Mouse (Mus musculus) cerebellum, adult 11-12 months (tissue): ENCODE measurements around the gene Wfs1.
"Not testable (repeated sequence)": the region's sequence is repeated elsewhere in the genome, so short reads cannot be mapped to it uniquely, and the experiment has no call there.

Source experiments
- DNase-seq: peaks from one replicate; pipeline ENCODE4 v3.0.0; 2022

Wfs1 gene

DNA sequence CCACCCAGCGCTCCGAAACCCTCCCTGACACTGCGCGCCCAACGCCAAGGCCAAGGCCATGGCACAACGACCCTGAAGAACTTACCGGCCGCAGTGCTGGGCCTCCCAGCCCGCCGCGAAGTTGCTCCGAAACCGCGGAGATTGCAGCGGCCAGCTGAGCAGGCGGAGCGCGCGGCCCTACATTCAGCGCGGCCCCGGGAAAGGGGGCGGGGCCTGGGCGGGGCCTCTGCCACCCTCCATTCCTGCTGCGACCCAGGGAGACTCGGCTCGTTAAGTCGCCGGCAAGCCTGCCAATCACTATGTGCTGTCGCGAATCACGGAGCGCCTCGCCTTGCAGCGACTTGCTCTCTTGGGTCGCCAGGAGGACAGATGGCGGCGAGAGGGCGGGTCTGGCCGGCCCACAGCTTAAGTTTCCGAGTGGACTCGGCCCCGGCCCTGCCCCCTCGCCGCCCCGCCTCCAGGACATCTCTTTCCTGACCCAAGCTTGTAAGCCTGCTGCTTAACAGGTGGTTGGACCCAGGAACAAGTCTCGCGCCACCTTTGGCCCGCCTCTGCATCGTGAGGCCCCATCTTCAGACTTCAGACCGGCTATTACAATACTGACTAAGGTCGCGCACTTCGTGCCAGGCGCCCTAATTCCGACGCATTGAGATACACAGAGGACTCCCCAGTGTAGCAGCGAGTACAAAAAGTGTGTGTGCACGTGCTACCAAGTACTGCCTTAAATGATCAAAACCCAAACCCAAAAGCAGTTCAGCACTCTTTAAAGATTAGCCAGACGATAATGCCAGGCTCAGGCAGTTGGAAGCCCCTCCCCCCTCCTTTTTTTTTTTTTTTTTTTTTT, at the start of gene Wfs1:
Wfs1 (minus strand) TSS at position 425 of the 844 bp plus-strand sequence.
- peak; percentile 97 for DNase-seq

DNA sequence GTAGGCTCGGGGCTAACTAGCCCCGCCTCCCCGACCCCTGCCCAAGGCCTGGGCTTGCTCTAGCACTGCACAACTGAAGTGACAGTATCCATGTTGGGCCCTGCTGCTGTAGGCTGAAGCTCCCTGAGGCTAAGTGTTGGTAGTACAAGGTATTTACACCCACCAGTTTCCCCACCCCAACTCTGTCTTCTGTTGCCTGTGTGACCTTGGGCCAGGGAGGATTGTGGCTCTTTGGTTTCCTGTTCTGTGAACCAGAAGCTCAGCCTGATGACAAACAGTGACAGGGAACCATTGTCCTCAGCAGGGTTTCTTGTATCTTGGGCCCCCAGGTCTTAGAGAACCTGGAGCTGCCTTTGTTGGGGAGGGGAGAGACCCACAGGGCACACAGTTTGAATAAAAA, 47.9 kb upstream of the Wfs1 start:
- no peak for DNase-seq

DNA sequence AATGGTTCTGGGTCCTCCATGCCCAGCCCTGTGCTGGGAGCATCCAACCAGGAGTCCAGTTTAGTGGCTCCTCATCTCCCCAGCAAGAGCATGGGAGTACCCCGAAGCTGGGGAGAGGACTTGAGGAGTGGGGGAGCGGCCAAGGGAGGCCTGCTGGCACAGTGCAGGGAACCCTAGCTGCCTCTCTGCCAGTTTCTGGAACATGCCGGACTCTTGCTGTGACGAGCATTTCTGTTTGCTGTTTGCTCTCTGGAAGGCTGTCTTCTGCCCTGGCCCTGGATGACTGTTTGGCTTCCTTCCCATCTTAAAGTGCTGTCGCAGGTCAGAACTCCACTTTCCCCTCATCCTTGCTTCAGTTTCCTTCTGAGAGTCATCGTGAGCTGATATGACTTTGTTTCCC, 46.9 kb upstream of the Wfs1 start:
- DNase-seq: peak; percentile 41

DNA sequence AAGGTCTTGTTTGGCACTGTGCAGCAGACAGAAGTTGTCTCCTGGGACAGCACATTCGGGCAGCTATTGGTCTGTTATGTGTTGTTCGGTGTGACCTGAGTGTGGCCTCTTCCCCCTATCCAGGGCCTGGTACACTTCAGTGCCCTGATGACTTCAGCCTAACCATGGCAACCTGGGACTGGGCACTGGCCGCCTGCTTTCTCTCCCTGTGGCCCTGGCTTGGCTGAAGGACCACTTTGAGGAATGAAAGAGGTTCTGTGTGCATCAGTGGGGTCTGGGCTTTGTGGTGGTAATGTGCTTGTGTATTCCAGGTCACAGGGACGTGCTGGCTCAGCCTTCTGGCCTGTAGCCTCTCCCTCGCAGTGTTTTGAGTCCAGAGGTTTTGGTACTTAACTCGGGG, 46.2 kb upstream of the Wfs1 start:
- peak; percentile 50 for DNase-seq

DNA sequence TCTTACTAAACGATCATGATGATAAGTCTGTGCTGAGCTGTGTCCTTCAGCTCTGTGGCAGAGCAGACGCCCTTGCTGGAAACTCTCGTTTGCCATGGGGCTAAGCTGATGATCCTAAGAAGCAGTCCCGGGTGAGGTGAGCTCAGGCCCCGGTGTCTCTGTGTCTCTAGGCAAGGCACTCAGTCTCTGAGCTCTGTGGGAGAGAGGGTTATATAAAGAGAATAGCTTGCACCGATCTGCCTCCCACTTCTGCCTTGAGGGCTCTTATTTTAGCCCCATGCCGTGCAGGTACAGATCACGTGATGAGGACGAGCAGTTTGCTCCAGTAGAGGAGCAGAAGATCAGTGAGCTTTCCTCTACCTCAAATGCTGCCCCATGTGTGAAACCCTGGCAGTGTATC, 41.7 kb upstream of the Wfs1 start:
- DNase-seq: no peak

DNA sequence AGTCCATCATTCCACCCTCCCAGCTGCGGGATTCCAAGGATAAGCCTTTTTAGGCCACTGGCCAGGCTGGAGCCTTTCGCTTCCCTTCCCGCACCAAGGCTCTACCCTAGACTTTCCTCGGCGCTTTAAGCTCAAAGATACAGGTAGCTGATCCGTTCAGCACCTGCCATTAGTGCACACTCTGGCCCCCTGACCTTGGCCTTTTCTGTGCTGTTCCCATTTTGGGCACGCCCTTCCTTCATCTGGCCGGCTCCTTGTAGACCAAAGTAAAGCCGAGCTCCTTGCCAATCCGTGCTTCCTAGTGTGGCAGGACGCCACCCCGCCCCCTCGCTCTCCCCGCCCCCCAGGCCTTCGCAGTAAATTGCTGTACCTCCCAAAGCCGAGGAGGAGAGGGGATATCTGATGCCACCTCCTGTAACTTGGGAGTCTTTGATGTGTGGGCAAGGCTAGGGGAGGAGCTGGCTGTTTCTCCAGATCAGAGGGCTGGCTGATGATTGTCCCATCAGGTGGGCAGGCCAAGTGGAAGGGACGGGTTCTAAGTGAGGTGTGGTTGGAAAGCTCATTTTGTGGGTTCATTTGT, 40.4 kb upstream of the Wfs1 start:
- peak; percentile 21 for DNase-seq

DNA sequence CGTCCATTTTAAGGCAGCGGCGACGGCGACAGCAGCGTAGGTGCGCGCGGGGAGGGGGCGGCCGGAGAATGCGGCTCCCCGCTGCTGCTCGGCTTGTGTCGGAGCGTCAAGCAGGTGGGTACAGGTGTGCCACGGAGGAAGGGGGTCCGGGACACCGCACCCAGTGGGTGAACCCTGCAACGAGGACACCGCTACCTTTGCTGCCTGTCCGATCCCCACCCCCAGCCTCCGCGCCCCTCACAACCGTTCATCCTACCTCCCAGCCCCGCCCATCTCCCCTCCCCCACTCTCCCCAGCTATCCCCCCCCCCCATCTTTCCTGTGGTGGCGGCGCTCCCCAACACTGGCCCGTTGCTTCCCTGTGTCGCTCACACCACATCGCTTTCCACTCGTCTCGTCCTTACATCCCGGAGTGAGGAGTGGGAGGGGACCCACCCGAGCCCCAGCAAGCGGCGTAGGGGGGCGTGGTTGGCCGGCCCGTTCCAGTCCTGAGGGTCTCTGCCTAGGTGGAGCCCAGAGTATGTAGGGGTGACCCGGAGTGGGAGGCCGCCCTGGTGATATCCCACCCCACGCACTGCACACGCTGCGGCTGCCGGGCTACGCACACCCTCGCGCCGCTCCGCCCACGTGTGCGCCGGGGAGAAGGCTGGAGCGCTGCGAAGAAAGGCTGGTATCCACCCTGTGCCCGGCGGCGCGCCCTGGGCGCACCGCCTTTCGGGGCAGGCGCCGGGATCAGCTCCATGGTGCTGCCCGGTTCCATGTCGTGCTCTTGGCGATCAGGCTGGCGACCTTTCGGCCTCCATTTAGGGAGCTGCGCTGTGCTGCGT, 39.7 kb upstream of the Wfs1 start:
- peak; percentile 43 for DNase-seq

DNA sequence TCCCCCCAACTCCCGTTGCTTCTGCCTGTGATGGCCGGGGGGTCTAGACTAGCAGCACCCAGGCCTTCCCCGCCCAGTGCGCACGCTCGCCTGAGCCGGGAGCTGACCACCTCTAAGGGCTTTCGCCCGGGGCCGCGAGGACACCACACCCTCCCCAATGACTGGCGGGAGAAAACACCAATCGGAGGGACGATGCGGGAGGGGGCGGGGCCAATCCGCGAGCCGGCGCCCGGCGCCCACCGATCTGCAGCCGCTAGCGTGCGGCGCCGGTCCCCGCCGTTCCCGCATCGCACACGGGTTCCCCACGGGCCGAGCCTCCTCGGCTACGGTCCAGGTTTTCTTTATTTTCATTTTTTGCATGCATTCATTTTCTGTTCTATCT, 39.1 kb upstream of the Wfs1 start:
- peak; percentile 82 for DNase-seq

DNA sequence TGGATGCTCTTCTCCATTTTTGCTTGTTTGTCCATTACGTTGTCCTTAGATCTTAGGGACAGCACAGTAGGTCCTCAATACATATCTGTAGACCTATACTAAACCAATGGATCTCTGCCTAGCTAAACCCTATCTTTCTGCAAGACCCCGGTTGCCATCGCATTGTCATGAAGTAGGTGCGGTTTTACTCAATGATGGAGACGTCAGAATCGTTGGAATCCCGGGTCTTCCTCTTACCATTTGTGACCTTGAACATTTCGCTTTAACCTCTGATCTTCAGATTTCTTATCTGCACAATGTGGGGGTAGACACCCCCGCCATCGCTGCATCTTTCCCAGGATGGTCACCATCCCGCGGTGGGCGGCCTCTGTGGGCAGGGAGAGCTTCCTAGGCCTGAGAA, 38.7 kb upstream of the Wfs1 start:
- no peak for DNase-seq

DNA sequence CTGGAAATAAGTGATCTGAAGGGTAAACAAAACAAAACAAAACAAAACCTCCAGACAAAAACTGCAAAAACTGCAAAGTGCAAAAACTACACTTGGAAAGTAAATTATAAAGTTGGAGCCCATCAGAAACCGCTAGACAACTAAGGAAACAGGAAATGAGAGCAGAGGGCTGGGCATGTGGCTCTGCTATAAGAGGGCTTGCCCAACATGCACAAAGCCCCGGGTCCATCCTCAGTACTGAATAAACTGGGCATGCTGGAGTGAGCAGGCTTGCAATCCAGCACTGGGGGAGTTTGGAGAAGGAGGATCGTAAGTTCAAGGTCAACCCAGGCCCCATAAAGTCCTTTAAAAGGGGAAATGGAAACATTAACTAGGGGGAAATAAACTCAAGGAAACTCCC, 28.2 kb upstream of the Wfs1 start:
- no peak for DNase-seq

DNA sequence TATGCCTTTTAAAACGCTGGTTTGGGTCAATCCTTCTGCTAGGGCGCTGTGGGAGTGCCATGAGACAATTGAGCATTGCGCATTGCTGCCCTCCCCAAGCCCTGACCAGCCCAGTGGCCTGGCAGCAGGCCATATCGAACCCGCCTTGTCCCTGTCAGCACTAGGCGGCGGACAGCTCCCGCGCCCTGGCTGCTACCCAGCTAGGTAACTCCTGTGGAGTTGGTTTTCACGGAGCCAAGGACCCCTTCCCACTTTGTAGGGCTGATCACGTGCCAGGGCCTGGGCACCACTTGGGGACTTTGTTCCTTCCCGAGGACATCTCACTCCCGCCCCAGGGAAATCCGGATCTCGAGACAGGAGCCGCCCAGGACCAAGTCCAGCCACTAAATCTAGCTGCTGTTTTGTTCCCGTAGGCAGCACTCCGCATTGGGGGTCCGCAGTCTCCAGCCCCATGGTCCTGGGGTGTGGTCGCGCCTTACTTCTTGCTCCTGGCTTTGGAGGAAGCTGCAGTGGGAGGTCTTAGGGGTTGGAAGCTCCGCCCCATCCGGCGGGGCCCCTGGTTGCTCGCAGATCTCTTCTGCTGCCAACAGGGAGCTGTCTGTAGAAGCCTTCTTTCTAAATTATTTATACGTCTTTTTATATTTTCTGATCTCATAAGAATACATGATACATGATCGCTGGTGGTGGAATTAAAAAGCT, 26.8 kb upstream of the Wfs1 start:
- DNase-seq: peak; percentile 37

DNA sequence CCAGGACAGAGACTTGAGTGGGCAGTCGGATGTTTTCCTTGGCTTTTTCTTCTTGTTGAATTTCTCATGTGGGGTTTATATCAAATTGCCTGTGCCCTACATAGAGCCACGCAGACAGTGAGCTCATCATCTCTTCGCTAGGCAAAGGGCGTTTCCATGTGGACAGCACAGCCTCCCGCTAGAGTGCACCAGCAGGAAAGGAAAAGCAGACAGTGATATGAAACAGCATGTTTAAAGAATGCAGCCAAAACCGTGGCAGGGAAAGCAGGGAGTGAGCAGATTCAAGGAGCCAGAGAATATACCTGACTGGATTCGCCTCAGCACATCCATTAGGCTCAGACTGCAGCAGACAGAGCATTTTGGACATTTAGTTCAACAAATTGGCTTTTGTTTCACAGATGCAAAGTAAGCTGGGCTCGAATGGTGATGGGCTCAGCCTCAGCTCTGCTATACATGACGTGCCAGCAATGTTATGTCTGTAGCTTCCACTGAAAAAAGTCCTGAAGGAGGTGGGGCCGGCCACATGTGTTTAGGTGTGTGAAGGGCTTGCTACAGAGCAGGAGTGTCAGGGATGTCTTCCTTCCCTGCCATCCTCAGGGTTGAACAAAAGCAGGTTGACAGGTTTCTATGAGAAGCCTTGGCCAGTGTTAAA, 21.8 kb upstream of the Wfs1 start:
- DNase-seq: no peak

DNA sequence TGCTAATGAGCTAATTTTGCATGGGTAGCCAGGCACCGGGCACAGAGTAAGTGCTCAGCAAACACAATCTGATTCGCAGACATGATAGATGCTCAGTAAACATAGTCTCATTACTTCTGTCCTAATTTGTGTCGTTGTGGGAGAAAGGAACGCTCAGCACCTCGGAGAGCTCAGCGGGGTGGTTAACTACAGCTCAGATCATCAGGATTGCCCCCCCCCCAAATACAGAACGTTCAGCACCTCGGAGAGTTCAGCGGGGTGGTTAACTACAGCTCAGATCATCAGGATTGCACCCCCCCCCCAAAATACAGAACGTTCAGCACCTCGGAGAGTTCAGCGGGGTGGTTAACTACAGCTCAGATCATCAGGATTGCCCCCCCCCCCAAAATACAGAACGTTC, 20.8 kb upstream of the Wfs1 start:
- not testable (repeated sequence) for DNase-seq

DNA sequence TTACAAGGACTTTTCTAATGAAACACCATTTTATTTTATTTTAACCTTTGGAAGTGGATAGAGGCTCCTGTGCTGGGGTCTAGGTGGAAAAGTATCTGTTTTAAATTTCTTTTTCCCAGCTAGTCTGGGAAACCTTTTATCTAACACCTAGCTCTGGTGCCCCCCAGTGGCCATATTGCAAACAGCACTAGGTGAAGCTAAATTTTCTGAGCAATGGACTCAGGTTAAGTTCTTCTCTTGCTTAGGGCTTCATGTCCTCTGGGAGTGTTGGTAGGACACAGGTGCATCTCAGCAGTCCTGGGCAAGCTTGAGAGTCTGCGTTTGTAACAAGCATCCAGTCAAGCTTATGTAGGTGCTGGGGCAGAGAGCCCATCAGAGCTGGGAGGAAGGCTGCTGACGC, 13.0 kb upstream of the Wfs1 start:
- peak; percentile 49 for DNase-seq

DNA sequence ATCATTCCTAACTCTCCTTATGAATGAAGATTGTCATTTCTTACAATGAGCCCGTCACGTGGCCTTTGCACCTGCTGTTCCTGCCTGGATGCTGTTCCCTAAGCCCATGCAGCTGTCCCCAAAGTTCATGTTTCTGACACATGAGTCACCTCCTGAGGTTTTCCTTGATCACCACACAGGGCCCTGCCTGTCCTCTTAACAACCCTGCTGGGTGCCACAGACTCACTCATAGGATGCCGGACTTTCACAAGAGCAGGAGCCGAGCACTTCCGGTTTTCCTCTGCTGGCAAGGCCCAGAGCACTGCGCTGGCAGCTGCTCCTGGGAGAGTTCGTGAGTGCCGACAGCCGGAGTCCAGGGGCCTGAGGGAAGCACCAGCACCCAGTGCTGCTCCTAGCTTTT, 12.0 kb upstream of the Wfs1 start:
- no peak for DNase-seq

DNA sequence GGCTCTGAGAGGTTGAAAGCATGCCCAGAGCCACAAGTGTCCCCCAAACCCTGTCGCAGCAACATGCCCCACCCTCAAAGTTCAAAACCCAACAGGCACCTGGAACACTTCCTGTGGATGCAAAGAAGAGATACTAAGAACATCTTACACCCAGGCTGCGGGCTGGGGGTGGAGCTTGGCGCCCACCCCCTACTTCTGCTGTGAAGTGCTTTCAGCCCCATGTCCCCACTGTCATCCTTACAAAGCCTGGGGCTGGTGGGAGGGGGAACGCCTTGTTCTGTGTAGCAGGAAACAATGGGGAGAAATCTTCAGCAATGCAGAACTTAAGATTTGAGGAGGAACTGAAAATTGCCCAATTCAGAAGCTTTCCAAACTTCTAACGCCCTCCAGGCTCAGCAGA, 9.0 kb upstream of the Wfs1 start:
- no peak for DNase-seq

DNA sequence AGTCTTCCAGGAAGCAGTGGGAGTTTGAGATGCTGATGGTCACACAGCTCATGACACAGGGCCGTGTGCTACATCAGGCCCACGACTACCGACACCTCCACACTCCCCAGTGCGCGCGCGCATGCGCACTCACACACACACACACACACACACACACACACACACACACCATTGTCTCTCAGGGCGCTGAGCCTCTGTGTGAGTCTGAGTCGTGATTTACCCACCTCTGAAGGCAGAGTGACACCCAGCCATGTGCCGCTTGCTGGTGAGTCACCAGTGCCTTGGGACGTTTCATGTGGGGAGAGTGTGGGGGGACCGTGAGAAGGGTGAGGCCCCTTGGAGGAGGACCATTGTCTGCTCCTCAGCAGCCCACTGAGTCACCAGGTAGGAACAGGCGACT, 7.4 kb upstream of the Wfs1 start:
- DNase-seq: no peak

DNA sequence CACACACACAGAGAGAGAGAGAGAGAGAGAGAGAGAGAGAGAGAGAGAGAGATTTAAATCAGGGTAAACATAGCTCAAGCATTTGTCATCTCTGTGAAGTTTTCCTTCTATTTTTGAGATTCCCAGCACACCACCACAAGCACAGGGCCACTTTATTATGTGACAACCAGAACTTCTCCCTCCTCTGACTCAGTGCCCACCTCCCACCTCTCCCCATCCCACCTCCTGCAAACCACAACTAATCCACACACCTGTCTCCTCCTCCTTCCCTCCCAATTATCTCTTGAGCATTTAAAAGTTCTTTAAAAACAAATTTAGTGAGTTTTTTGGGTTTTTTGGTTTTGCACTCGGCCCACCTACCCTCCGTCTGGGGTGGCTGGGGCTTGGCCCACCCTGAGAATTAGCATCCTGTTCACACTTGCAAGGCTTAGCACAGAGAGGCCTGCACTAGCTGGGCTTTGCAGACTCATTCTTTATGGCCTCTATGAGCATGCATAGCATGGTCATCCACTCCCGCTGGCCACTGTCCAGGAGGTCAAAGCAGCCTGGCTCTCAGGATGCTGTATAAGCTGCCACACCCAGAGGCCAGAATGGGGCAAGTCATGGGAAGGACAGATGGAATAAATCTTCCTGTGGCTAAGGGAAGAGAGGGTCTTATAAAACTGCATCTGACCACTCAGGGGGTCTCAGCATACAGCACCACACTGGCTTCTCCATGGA, 1.8 kb upstream of the Wfs1 start:
- DNase-seq: no peak

DNA sequence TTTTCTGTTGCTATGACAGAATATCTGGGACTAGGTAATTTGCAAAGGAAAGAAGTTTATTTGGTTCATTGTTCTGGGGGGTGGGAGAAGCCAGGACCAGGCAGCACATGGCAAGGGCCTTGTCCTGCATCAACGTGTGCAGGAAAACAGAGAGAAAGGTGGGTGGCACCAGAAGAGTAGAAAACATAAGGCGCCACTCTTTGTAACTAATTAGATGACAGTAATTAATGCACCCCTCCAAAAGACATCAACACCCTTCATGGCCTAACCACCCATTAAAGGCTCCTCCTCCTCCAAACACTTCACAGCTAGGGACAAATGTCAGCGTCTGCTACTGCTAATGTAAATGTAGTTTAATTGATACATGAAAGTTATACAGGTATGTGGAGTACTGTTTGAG, 1.2 kb upstream of the Wfs1 start:
- no peak for DNase-seq

DNA sequence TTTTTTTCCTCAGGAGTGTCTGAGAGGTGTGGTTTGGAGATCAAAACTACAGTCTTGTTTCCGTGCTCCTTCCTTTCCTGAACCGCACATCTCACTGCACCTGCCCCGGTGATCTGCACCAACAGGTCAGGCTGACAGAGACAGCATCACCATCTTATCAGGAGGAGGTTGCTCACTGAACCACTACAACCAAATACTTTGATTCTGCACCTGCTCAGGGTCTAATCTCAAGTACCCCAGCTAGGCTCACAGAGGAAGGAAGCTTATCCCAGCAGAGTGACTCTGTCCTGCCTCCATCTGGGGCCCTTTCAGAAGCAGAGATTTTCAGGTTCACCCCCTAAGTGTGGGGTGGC, 596 bp upstream of the Wfs1 start:
- no peak for DNase-seq

DNA sequence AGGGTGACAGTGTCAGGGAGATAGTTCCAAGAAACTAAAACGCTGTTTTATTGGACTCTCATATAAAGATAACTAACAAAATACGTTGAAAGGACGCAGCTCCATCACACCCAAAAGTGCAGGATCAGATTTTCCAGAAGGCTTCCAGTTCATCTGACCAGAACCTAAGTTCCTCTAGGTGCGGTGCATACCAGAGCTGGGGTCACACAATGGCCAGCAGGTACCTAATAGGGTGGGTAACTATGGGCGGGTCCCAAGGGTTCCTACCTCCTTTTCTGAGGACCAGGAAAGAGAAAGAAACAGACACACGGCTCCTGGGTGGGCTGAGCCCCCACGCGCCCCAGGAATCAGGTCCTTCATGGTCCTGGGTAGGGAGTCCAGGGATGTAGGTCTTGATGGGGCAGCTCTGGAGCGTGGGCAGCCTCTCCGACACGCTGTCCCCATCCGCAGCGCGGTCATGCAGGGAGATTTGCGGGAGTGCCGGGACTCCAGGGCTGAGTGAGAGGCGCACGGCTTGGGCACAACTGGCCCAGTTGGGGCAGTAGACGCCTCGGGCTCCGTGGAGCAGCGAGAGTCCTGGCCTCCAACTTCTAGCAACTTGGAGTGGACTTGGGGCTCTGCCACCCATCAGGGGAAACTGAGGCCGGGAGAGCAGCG, 753 bp downstream of the Wfs1 start:
- DNase-seq: no peak

DNA sequence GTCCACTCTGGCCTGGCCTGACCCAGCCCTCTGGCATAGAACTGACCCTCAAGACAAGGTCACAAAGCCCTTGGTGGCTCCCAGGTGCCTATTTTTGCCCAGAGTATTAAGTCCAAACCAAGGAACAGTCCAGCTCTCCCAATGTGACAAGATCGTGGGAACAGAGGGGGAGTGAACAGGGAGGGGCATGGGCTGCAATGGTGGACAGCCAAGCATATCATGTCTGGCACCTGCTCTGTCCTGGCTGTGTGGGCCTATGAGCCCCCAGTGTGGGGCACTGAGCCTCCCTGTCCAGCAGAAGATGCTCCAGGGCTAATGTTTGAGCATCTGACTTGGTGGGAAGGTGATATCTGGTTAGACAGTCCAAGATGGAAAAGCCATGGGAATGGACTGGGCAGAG, 2.4 kb downstream of the Wfs1 start:
- no peak for DNase-seq
